Comparison of ENCODE assay signal across 10 mouse cellular contexts in genomic region chr11:97589216-97589615, GRCm38 (mm10). TPM values are rescaled to one million over a fixed set of nuclear protein-coding genes. Genes with fewer than 3 reads are reported as not detected.
DNase-seq lines count a peak whose midpoint lies in the region; ATAC-seq and TF ChIP-seq lines count a peak whose summit lies in the region.
"Had no signal": no experiment of that assay in that cellular context is flagged by ENCODE, and none has a peak within 500 bp of the region (broad histone marks: within the 10 kb centered on the region; RNA-seq: fewer than 3 reads in every experiment).

No protein-coding gene starts in this region.

- 0 out of 2 replicates have a peak overlapping the region, but pooled peaks have one; percentile 48 for H3K27ac ChIP-seq in forebrain, embryonic 10.5 days
- no peak overlapping the region for H3K27ac ChIP-seq in forebrain, postnatal 0 days (ENCODE audit: low read depth, low read length)
- H3K27ac ChIP-seq in embryonic facial prominence, embryonic 14.5 days (replicated peaks; ENCODE audit: low read depth, low read length), result no peak overlapping the region

- no peaks in the 10 kb centered on the region for H3K36me3 ChIP-seq in forebrain, embryonic 10.5 days (replicated peaks)
- H3K36me3 ChIP-seq in forebrain, postnatal 0 days (ENCODE audit: insufficient read depth), result no peaks in the 10 kb centered on the region
- no peaks in the 10 kb centered on the region for H3K36me3 ChIP-seq in embryonic facial prominence, embryonic 14.5 days (ENCODE audit: control insufficient read depth, insufficient read depth, low read length)

- no peak overlapping the region for H3K9ac ChIP-seq in forebrain, postnatal 0 days
- no peak overlapping the region for H3K9ac ChIP-seq in embryonic facial prominence, embryonic 14.5 days (ENCODE audit: low read depth, low read length)

- no peaks in the 10 kb centered on the region for H3K9me3 ChIP-seq in forebrain, embryonic 10.5 days
- no peaks in the 10 kb centered on the region for H3K9me3 ChIP-seq in forebrain, postnatal 0 days (ENCODE audit: low read length)
- H3K9me3 ChIP-seq in embryonic facial prominence, embryonic 14.5 days (ENCODE audit: control insufficient read depth, low read length), result 0 out of 2 replicates have a peak, but pooled peaks cover under 1% of the 10 kb centered on the region

- H3K4me2 ChIP-seq in forebrain, postnatal 0 days (ENCODE audit: low read depth), result no peak overlapping the region
- no peak overlapping the region for H3K4me2 ChIP-seq in embryonic facial prominence, embryonic 14.5 days (ENCODE audit: low read depth, low read length)

- peaks cover 47% of the 10 kb centered on the region for H3K27me3 ChIP-seq in forebrain, embryonic 10.5 days (ENCODE audit: poor library complexity, severe bottlenecking)
- no peaks in the 10 kb centered on the region for H3K27me3 ChIP-seq in forebrain, postnatal 0 days (ENCODE audit: insufficient read depth, low read length)
- no peaks in the 10 kb centered on the region; the same call in 1 of the 2 replicates for H3K27me3 ChIP-seq in embryonic facial prominence, embryonic 14.5 days (replicated peaks; ENCODE audit: control insufficient read depth, insufficient read depth, low read length)

- WGBS in forebrain, embryonic 10.5 days, result under 1% methylated on average over 10 of the region's 10 CpGs
- 3% methylated on average over 10 of the region's 10 CpGs for WGBS in forebrain, postnatal 0 days
- 2% methylated on average over 10 of the region's 10 CpGs for WGBS in embryonic facial prominence, embryonic 14.5 days

- TF ChIP-seq CTCF in forebrain, postnatal 0 days (IDR thresholded peaks at IDR 0.05; ENCODE audit: low read depth), result no peak

- H3K4me3 ChIP-seq in forebrain, embryonic 10.5 days, result no peak overlapping the region
- no peak overlapping the region for H3K4me3 ChIP-seq in forebrain, postnatal 0 days (ENCODE audit: low read depth, low read length)
- H3K4me3 ChIP-seq in embryonic facial prominence, embryonic 14.5 days (ENCODE audit: low read depth, low read length), result no peak overlapping the region

- H3K4me1 ChIP-seq in forebrain, embryonic 10.5 days, result peaks cover 26% of the 10 kb centered on the region
- H3K4me1 ChIP-seq in forebrain, postnatal 0 days (ENCODE audit: insufficient read depth), result no peaks in the 10 kb centered on the region
- no peaks in the 10 kb centered on the region for H3K4me1 ChIP-seq in embryonic facial prominence, embryonic 14.5 days (ENCODE audit: control insufficient read depth, insufficient read depth, low read length)

- ATAC-seq in forebrain, postnatal 0 days, result no peak
- peak; percentile 39; the same call in 1 of the 2 replicates for ATAC-seq in embryonic facial prominence, embryonic 14.5 days (ENCODE audit: low read depth)

- DNase-seq in forebrain, embryonic 10.5 days (ENCODE audit: extremely low spot score, low spot score), result peak; percentile 58
- DNase-seq in forebrain, postnatal 0 days, result no peak
- DNase-seq in lung, adult 18-20 months, result peak; percentile 56 to 71
- no peak for DNase-seq in lung, postnatal 25 days (ENCODE audit: low spot score)
- DNase-seq in embryonic facial prominence, embryonic 14.5 days (ENCODE audit: low spot score), result peak; percentile 69
- peak; percentile 48 for DNase-seq in retina, embryonic 14.5 days (ENCODE audit: low spot score)
- no peak for DNase-seq in cerebellum, adult 11-12 months
- DNase-seq in spleen, postnatal 36 days (ENCODE audit: low spot score in 2 of 2), result no peak
- DNase-seq: heart, postnatal 14 days had no signal

RNA-seq across cellular contexts. Expression of gene Srcin1, which starts 13.2 kb away (rescaled TPM):
- 0.91 and 1.1 TPM in 2 replicates for polyA plus RNA-seq in forebrain, embryonic 10.5 days (2016; fragmentation: Nextera tagmentation; extraction: Ambion mirVana)
- 50.1 and 70.7 TPM in 2 replicates for total RNA-seq in forebrain, postnatal 0 days (2014; rRNA removed)
- 8.9 and 12.0 TPM in 2 replicates for polyA plus RNA-seq in forebrain, postnatal 0 days (2015; fragmentation: Nextera tagmentation; extraction: Ambion mirVana)
- 0.76 and 1.6 TPM in 2 replicates for polyA plus RNA-seq in embryonic facial prominence, embryonic 14.5 days (2014; fragmentation: Nextera tagmentation; extraction: Ambion mirVana)
- total RNA-seq: megakaryocyte progenitor cell, adult 5-6 weeks had no signal

RNA-seq across cellular contexts. Expression of gene Epop, which starts 40.3 kb away (rescaled TPM):
- polyA plus RNA-seq in forebrain, embryonic 10.5 days (2016; fragmentation: Nextera tagmentation; extraction: Ambion mirVana), result 11.4 and 11.6 TPM in 2 replicates
- 5.0 and 6.8 TPM in 2 replicates for total RNA-seq in forebrain, postnatal 0 days (2014; rRNA removed)
- polyA plus RNA-seq in forebrain, postnatal 0 days (2015; fragmentation: Nextera tagmentation; extraction: Ambion mirVana), result 3.6 and 4.1 TPM in 2 replicates
- polyA plus RNA-seq in embryonic facial prominence, embryonic 14.5 days (2014; fragmentation: Nextera tagmentation; extraction: Ambion mirVana), result 2.4 and 3.4 TPM in 2 replicates

Comparison
In these comparisons a context has a peak if more than half of its experiments do, and no peak if none do; other contexts are left out.
1. DNase-seq: peak in forebrain, embryonic 10.5 days (single experiment), lung, adult 18-20 months (2 of 2), embryonic facial prominence, embryonic 14.5 days (single experiment) and retina, embryonic 14.5 days (single experiment); none in forebrain, postnatal 0 days (single experiment), lung, postnatal 25 days (single experiment), cerebellum, adult 11-12 months (single experiment) and spleen, postnatal 36 days (0 of 2).